Mouse (Mus musculus): Measurements from ENCODE around the gene 1700021F05Rik.
"Not testable (repeated sequence)": the region's sequence is repeated elsewhere in the genome, so short reads cannot be mapped to it uniquely, and the experiment has no call there.

1700021F05Rik gene

DNA sequence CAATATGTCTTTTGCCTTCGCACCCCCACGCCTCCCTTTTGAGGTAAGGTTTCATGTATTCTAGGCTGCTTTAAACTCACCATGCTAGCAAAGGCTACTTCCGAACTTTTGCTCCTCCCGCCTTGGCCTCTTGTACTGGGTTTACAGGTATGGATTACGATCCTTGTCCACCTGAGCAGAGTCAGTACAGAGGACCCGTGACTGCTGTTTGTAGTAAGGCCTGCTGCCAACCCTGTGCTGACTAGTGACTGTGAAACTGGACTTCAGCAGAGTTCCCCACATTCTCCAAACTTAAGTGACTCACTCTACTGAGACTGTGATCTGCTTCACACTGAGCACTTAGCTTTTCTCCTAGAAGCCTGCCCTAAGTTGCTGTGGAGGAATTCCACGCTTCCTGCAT is 3.1 kb downstream of the 1700021F05Rik start:
- DNase-seq: no peak

DNA sequence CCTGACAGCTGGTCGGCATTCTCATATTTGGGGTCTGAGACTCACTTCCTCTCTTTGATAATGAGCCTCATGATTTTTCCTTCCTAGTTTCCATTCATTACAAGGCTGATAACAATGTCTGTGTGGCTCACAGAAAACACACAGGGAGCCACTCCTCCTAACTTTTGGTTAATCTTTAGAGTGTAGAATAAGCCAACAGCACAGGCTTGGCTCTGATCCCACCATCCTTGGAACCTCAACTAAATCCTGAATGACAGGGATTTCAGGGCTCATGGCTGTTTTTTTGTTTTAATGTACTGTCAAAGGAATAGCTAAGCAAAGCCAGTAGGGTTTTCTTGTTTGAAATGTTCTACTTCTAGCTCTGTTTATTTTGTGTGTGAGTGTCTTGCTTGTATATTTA is 6.4 kb downstream of the 1700021F05Rik start:
- no peak for DNase-seq

GRCm38 (mm10) chr10:43527283-43528269 is 13.2 kb downstream of the 1700021F05Rik start:
- no peak for DNase-seq

GRCm38 (mm10) chr10:43523931-43524330 is 16.9 kb downstream of the 1700021F05Rik start, which contains the start of gene Gm9803:
TSS of gene Gm9803 (plus strand) at chr10:43524084.
- DNase-seq: not testable (repeated sequence)

DNA sequence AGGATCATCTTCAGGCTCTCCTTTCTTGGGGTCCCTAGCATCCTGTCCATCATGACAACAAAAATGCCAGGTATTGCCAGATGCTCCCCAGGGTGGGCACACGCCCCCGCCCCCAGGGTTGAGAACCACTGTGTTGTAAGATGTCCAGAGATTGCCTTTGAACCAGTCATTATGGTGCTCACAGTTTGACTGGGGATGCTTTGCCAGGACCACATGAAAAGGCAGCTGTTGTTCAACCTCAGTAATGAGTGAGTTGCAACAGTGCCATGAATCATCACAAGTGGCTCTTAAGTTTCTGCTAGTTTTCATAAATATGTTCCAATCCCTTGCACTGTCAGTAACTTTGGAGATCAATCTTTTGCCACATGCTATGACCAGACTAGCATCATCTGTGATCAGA is 20.8 kb downstream of the 1700021F05Rik start:
- peak; percentile 90 for DNase-seq

DNA sequence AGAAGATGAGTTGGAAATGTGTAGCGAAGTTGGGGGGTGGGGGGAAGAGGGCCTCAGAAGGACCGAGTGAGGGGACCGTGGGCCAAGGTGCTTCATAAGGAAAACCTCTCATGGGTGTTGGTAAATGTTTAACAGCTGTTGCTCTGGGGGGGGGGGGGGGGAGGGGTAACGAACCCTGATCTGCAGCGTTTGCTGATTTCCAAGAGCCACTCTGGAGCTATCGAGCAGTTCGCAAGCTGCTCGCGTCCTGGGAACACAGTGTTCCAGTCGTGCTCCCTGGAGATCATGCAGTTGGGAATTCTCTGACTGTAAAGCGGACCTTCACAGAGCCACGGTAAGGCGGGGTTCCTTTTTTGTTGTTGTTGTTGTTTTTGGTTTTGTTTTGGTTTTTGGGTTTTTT is 22.4 kb downstream of the 1700021F05Rik start:
- peak; percentile 97 for DNase-seq

DNA sequence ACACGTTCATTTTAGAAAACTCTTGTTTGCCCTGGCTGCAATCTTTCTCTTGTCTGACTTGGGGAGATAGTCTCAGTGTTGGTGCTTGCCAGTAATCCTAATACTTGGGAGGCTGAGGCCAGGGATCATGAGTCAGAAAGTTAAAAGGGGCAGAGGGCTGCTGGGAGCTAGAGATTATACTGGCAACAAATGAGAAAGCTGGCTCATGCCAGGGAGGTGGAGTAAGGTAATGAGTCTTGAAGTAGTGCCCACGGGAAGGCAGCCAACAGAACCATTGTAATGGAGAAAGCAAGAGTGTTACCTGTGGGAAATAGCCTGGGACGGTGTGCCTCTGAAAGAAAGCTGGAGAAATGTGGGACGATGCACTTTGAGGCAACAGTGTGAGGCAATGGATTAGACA is 23.0 kb downstream of the 1700021F05Rik start:
- DNase-seq: peak; percentile 93

- DNase-seq: peak; percentile 91
Measured at GRCm38 (mm10) chr10:43516992-43517660, 23.7 kb downstream of the 1700021F05Rik start.

GRCm38 (mm10) chr10:43512976-43513375 is 27.8 kb downstream of the 1700021F05Rik start:
- DNase-seq: peak; percentile 78

DNA sequence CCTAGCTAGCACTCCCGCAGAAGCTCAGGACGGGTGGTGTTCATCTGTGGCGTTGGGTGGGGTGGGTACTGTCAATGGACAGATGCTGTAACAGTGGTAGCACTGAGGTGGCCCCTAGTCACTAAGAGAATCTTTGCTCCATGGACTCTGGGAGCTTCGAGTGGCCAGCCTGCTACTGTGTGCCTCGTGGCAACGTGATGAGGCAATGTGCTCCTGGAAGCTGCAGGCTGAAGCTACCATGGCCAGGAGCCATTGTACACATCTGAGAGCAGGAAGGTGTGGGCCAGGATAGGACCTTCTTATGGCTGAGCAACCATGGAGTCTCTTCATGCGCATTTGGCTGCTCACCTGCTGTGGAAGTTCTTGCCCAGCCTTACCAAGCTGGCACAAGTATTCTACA is 31.6 kb downstream of the 1700021F05Rik start:
- no peak for DNase-seq

- DNase-seq: no peak
Measured at GRCm38 (mm10) chr10:43507051-43507450, 33.7 kb downstream of the 1700021F05Rik start.

- DNase-seq: no peak
Measured at GRCm38 (mm10) chr10:43504291-43504690, 36.5 kb downstream of the 1700021F05Rik start.

DNA sequence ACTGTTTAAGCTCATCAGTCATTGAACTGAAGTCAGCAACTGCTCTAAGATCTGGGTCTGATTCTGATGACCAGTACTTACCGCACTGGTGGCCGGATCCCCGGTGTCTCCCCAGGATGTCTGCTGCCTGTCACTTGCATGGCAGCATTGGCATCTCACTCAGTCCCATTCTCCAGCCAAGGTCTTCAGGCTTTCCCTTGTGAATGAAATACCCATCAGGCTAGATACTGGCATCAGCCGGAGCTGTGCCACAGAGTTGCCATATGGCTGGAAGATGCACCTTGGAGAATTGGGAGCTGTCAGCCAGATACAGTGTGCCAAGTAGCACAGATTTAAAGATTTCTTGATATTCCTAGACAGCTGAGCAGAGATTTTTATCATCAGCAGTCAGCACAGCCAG is 38.2 kb downstream of the 1700021F05Rik start:
- no peak for DNase-seq

GRCm38 (mm10) chr10:43490846-43491245 is 49.9 kb downstream of the 1700021F05Rik start:
- DNase-seq: peak; percentile 97

- DNase-seq: peak; percentile 89
Measured at GRCm38 (mm10) chr10:43490034-43490433, 50.8 kb downstream of the 1700021F05Rik start.

DNA sequence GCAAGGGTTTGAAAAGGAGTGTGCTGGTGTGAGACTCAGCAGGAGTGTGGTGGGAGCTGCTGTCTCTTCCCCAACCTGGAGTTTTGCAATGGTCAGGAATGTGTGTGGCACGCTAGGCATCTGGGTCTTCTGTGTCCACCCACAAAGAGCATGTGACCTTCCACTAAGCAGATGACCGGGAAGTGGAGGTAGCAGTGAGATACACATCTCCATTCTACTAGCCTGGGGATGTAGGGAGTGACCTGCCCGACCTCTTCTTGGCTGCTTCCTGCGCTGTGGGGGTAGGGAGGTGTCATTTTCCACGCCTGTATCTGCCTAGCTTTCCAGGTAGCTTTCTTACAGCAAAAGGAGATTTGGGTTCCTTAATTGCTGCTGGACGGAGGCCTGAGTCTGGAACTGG is 51.2 kb downstream of the 1700021F05Rik start:
- peak; percentile 88 for DNase-seq

- DNase-seq: no peak
Measured at GRCm38 (mm10) chr10:43489139-43489538, 51.7 kb downstream of the 1700021F05Rik start.

DNA sequence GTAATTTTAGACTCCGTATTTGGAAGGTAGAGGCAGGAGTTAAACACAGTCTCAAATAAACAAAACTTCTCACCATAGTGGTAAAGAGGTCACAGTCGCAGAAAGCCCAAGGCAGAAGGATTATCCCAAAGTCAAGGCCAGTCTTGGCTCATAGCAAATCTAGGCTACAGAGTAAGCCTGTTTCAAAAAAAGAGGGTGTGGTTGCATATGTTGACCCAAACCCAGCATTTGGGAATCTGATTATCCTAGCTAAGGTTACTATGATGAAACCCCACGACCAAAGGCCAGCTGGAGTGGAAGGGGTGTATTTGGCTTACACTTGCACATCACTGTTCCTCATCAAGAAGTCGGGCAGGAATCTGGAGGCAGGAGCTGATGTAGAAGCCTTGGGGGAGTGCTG is 52.5 kb downstream of the 1700021F05Rik start:
- DNase-seq: no peak

DNA sequence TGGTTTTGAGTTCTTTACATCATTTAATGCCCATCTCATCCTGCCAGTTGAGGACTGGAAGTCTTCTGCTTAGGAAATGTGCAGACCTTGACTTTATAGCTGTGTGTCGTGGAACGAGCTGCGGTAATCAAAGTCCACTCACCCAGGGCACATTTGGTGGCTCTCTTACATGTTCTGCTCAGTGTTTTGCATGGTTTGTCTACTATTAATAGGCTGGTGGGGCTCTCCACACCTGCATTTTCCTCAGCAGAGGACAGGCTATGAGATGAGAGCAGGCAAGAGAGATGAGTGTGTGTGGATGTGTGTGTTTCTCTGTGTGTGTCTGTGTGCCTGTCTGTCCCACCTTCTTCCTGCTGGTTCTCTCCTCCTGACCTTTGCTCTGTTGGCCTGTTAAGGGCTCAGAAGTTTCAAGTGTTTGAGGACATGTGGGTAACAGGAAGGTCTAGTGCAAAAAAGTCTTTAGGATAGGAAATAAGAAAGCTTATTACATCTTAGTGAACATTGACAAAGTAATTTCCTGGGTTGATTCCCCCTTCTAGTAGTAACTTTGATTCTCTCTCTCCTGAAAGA is 53.3 kb downstream of the 1700021F05Rik start:
- peak; percentile 82 for DNase-seq

DNA sequence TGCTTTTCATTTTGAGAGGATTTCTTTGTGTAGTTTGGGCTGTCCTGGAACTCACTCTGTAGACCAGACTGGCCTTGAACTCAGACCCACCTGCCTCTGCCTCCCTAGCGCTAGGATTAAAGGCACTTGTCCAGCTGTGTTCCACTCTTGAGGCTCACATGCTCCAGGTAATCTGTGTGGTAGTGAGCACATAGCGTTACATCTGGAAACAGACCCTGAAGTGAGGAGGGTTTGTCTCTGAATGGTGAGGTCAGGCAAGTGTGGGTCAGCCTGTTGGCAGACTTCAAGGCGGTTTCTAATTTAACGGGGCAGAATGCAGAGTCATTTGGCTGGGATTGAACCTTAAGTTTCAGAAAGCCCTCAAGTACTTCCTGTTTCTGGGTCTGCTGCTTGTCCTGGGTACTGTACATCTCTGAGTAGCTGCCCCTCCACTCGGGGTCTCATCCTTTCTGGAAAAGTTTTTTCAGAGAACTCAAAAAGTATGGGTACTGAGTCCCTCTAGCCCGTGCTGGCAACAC is 55.0 kb downstream of the 1700021F05Rik start:
- DNase-seq: peak; percentile 90

GRCm38 (mm10) chr10:43483426-43483995 is 57.3 kb downstream of the 1700021F05Rik start:
- peak; percentile 97 for DNase-seq

GRCm38 (mm10) chr10:43482021-43482420 is 58.8 kb downstream of the 1700021F05Rik start:
- DNase-seq: peak; percentile 68

DNA sequence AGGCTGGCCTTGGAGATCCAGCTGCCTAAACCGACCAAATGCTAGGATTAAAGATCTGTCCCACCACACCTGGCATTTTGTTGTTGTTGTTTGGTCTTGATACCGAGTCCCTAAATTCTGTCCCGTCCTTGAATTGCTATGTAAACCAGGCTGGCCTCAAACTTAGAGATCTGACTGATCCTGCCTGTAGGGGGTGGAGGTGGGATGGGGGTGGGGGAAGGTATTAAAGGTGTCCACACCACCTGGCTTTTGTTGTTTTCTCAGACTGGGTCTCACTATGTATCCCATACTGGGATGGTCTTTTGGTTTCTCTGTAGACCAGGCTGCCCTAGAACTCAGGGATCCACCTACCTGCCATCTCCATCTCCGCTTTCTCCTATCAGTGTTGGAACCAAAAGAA is 59.6 kb downstream of the 1700021F05Rik start:
- DNase-seq: peak; percentile 78
